Comparison of ENCODE assay signal across 8 mouse cellular contexts in the genomic region with DNA sequence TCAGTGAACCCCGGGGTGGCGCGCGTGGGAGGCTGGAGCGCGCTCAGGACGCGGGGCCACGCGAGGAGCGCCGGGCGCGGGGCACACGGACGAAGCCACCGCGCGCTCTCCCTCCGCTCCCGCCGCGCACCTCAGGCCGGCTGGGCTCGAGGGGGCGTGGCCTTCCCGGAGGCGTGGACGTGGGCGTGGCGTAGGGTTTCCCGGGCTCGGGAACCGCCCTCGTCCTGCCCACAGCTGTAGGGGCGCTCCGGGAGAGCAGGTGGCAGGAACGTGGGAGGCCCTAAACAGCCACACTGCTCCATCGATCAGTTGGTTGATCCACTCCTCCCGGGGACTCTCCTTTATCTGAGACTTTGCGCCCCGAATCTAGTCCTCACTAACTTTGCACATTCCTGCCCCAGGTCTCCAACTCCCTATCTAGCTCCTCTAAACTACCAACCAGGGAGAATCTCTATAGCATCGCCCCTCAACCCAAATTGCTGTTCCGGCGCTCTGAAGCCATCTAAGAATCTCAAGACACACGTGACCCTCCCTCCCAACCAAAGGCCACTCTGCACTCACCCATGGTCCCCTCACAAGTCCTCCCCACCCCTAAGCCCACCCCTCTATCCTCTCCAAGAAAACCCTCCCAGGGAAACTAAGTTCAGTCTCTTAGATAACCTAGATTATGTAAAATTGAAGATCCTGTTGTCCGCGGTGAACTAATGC. TPM values are rescaled to one million over a fixed set of nuclear protein-coding genes. Genes with fewer than 3 reads are reported as not detected.
A peak's percentile ranks its signal among the peaks of the same experiment; 100 is the strongest.
DNase-seq lines count a peak whose midpoint lies in the region; ATAC-seq and TF ChIP-seq lines count a peak whose summit lies in the region.

Gene Nrtn (minus strand): TSS at position 115 of the 708 bp plus-strand sequence.

- TF ChIP-seq RAD21 in MEL (IDR thresholded peaks at IDR 0.05; ENCODE audit: low read depth, low read length): no peak

- peaks cover 0 to 17% of the 10 kb centered on the region in 2 experiments; a peak in 3 of 4 replicates for H3K4me1 ChIP-seq in MEL (ENCODE audit: control insufficient read depth in 1 of 2, insufficient read depth in 2 of 2, low read length in 2 of 2)
- peaks cover 21% of the 10 kb centered on the region for H3K4me1 ChIP-seq in forebrain, embryonic 16.5 days (replicated peaks; ENCODE audit: control insufficient read depth, insufficient read depth, low read length)

- intact Hi-C loops in heart, postnatal 36 days (cut with DNase I): loop anchor here (5.0 kb wide), 1 partner anchor 80 kb away; no protein-coding TSS in a partner anchor

- H3K9ac ChIP-seq in MEL (ENCODE audit: control insufficient read depth, low read depth, low read length, poor library complexity, severe bottlenecking): peak within 1 kb of the TSS; percentile 67
- peak within 1 kb of the TSS; percentile 41; the same call in 1 of the 2 replicates for H3K9ac ChIP-seq in forebrain, embryonic 16.5 days (replicated peaks; ENCODE audit: low read depth, low read length)

- peak; percentile 30 for ATAC-seq in forebrain, embryonic 16.5 days

- WGBS in forebrain, embryonic 16.5 days: under 1% methylated on average over 47 of the region's 48 CpGs

- H3K36me3 ChIP-seq in MEL (ENCODE audit: control insufficient read depth in 1 of 2, insufficient read depth in 2 of 2, low read length in 2 of 2): peaks cover 0 to 6% of the 10 kb centered on the region in 2 experiments; a peak in 2 of 4 replicates
- H3K36me3 ChIP-seq in forebrain, embryonic 16.5 days (ENCODE audit: control insufficient read depth, insufficient read depth): no peaks in the 10 kb centered on the region

- 0 out of 4 replicates have a peak, but pooled peaks of 1 of the 2 experiments have one; percentile 5 for TF ChIP-seq EP300 in MEL (IDR thresholded peaks at IDR 0.05; ENCODE audit: low read depth in 1 of 2, low read length in 2 of 2)

- H3K9me3 ChIP-seq in MEL (replicated peaks; ENCODE audit: insufficient read depth, low read length): no peaks in the 10 kb centered on the region
- no peaks in the 10 kb centered on the region for H3K9me3 ChIP-seq in forebrain, embryonic 16.5 days (ENCODE audit: control insufficient read depth, low read length)

- peak within 1 kb of the TSS; percentile 47 to 71 for H3K4me3 ChIP-seq in MEL (ENCODE audit: control insufficient read depth in 1 of 2, insufficient read depth in 1 of 2, low read depth in 2 of 2, low read length in 2 of 2)
- H3K4me3 ChIP-seq in forebrain, embryonic 16.5 days (replicated peaks; ENCODE audit: low read length): peak within 1 kb of the TSS; percentile 42

- H3K79me2 ChIP-seq in MEL (ENCODE audit: control insufficient read depth, insufficient read depth, low read length, poor library complexity): no peaks in the 10 kb centered on the region; the same call in 1 of the 2 replicates

- peak; percentile 84 for DNase-seq in MEL (ENCODE audit: low read depth, low spot score)
- DNase-seq in c-Kit-positive CD71-positive TER-119-negative erythroid progenitor cells, embryonic 14.5 days (ENCODE audit: low read depth): peak; percentile 70
- peak; percentile 83 to 86 for DNase-seq in heart, postnatal 36 days
- peak; percentile 39 to 44 for DNase-seq in layer of hippocampus, adult 8-10 months (ENCODE audit: low spot score in 2 of 2)
- DNase-seq in lung, postnatal 36 days: peak; percentile 91
- peak; percentile 82 for DNase-seq in retina, postnatal 7 days (ENCODE audit: low read depth, low spot score)
- peak; percentile 94 for DNase-seq in urinary bladder, postnatal 25 days (ENCODE audit: low spot score)

- H3K27me3 ChIP-seq in MEL (ENCODE audit: control insufficient read depth in 1 of 2, insufficient read depth in 2 of 2, low read length in 2 of 2): no peaks in the 10 kb centered on the region
- H3K27me3 ChIP-seq in forebrain, embryonic 16.5 days (replicated peaks; ENCODE audit: control insufficient read depth, insufficient read depth, low read length): peaks cover 58% of the 10 kb centered on the region

- TF ChIP-seq POLR2A in MEL (IDR thresholded peaks at IDR 0.05; ENCODE audit: control insufficient read depth in 1 of 2, insufficient read depth in 1 of 2, low read depth in 1 of 2, low read length in 2 of 2, poor library complexity in 1 of 2): peak; percentile 49 to 64; a peak in 2 of 4 replicates

- H3K27ac ChIP-seq in MEL (ENCODE audit: control insufficient read depth, low read depth, low read length): peak within 1 kb of the TSS; percentile 31
- no peak within 1 kb of the TSS for H3K27ac ChIP-seq in forebrain, embryonic 16.5 days (ENCODE audit: low read length)

- TF ChIP-seq CTCF in MEL (IDR thresholded peaks at IDR 0.05 in 2 of 3, conservative IDR thresholded peaks at IDR 0.05 in 1 of 3; ENCODE audit: control insufficient read depth in 1 of 3, insufficient read depth in 1 of 3, low read depth in 2 of 3, low read length in 3 of 3, poor library complexity in 1 of 3, severe bottlenecking in 1 of 3): no peak

- H3K4me2 ChIP-seq in forebrain, embryonic 16.5 days (ENCODE audit: low read length): peak within 1 kb of the TSS; percentile 65

TF ChIP-seq in MEL, 35 proteins besides CTCF, POLR2A, EP300 and RAD21:
- TF ChIP-seq TCF12 (IDR thresholded peaks at IDR 0.05; ENCODE audit: low read depth, low read length) (peak; percentile 11; the same call in 1 of the 2 replicates), SIN3A (IDR thresholded peaks at IDR 0.05; ENCODE audit: low read length) (peak; percentile 24; the same call in 1 of the 2 replicates), NELFE (IDR thresholded peaks at IDR 0.05; ENCODE audit: low read depth, low read length) (peak; percentile 31), ZMIZ1 (IDR thresholded peaks at IDR 0.05; ENCODE audit: low read depth, low read length) (no peak), NRF1 (IDR thresholded peaks at IDR 0.05; ENCODE audit: insufficient read depth, low read depth, low read length, poor library complexity, severe bottlenecking) (0 out of 2 replicates have a peak, but pooled peaks have one; percentile 27), GATA1 (IDR thresholded peaks at IDR 0.05; ENCODE audit: low read depth, low read length) (no peak), MYC (IDR thresholded peaks at IDR 0.05; ENCODE audit: low read depth, low read length) (peak; percentile 15; the same call in 1 of the 2 replicates), POLR2AphosphoS5 (IDR thresholded peaks at IDR 0.05; ENCODE audit: borderline replicate concordance, low read depth, low read length) (no peak), MXI1 (IDR thresholded peaks at IDR 0.05; ENCODE audit: low read depth, low read length) (0 out of 2 replicates have a peak, but pooled peaks have one; percentile 4), E2F4 (IDR thresholded peaks at IDR 0.05; ENCODE audit: borderline replicate concordance, low read depth, low read length) (0 out of 2 replicates have a peak, but pooled peaks have one; percentile 27), MAX (IDR thresholded peaks at IDR 0.05; ENCODE audit: low read length) (peak; percentile 21; the same call in 1 of the 2 replicates), RCOR1 (IDR thresholded peaks at IDR 0.05; ENCODE audit: low read depth, low read length) (no peak), USF1 (IDR thresholded peaks at IDR 0.05; ENCODE audit: low read depth, low read length) (peak; percentile 63)

RNA-seq across cellular contexts. Expression of gene Nrtn, which starts in this region (rescaled TPM):
- total RNA-seq in MEL (2012; rRNA removed): 5.6 and 10.9 TPM in 2 replicates
- 10 to 100 TPM in 1 of 2 experiments, not detected in 1; 11.8 TPM for polyA plus RNA-seq in MEL (2012; ENCODE audit: insufficient read depth in 1 of 2, insufficient read length in 2 of 2, low read depth in 1 of 2, low replicate concordance in 2 of 2, missing spikeins in 1 of 2)
- 0.73 and 0.84 TPM in 2 replicates for polyA plus RNA-seq in forebrain, embryonic 16.5 days (2015; fragmentation: Nextera tagmentation; extraction: Ambion mirVana)
- total RNA-seq in heart, postnatal 36 days (2021): 10 to 100 TPM; 27.5 to 29.4 TPM
- total RNA-seq in layer of hippocampus, adult 8-10 months (2022): 1 to 10 TPM; 2.3 to 3.3 (median 2.6) TPM

Comparison
In these comparisons a context has a peak if more than half of its experiments do, and no peak if none do; other contexts are left out.
1. Peak in ATAC-seq, H3K4me3 ChIP-seq, H3K9ac ChIP-seq and H3K4me2 ChIP-seq in forebrain, embryonic 16.5 days; RNA of the gene not detected or under 1 TPM.
2. DNase-seq: peak in every context shown above with its lines; median percentile 94 in urinary bladder, postnatal 25 days; 91 in lung, postnatal 36 days; 84 in heart, postnatal 36 days; 84 in MEL; 82 in retina, postnatal 7 days; 70 in c-Kit-positive CD71-positive TER-119-negative erythroid progenitor cells, embryonic 14.5 days; 42 in layer of hippocampus, adult 8-10 months.